In the genomic region with DNA sequence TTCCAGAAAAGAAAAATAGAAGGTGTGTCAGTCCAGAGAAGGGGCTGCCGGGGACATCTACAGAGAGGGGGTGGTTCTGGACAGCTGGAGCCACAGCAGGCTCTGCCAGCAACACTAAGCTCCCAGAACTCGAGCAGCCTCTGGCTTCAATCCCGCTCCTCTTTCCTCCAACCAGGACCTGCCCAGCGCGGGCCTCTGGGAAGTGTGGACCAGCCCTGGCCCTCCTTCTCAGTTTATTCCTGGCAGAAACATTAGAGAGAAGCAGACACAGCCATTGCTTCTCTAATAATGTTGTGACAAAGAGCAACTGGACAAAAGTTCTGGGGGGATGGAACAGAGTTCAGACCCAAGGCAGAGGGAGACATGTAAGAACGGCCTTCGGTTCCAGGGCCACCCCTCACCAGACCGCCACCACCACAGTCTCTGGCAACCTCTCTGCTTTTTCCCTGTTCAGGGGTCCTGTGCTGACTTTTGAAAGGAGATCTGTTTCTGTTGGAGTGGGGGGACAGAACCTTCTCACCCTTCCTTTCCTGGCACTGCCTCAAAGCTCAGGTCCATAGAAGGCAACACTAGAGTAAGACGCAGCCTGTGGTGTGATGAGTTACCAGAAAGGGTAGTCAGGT, we compare ENCODE assay signal across 8 mouse cellular contexts.
DNase-seq lines count a peak whose midpoint lies in the region; ATAC-seq and TF ChIP-seq lines count a peak whose summit lies in the region.

No protein-coding gene starts in this region.

- H3K36me3 ChIP-seq in embryonic facial prominence, embryonic 15.5 days: 0 out of 2 replicates have a peak, but pooled peaks cover 5% of the 10 kb centered on the region
- H3K36me3 ChIP-seq in heart, embryonic 10.5 days: peaks cover 48% of the 10 kb centered on the region
- H3K36me3 ChIP-seq in small intestine, adult 2 months (ENCODE audit: control insufficient read depth, insufficient read depth, low read length): no peaks in the 10 kb centered on the region

- H3K27me3 ChIP-seq in embryonic facial prominence, embryonic 15.5 days: no peaks in the 10 kb centered on the region
- H3K27me3 ChIP-seq in heart, embryonic 10.5 days (ENCODE audit: insufficient read depth, poor library complexity, severe bottlenecking): peaks cover 46% of the 10 kb centered on the region
- H3K27me3 ChIP-seq in small intestine, adult 2 months (ENCODE audit: control insufficient read depth, insufficient read depth, low read length): no peaks in the 10 kb centered on the region

- 59% methylated on average over 9 of the region's 9 CpGs for WGBS in embryonic facial prominence, embryonic 15.5 days
- WGBS in heart, embryonic 10.5 days: 83% methylated on average over 9 of the region's 9 CpGs
- WGBS in small intestine, adult 2 months: 74% methylated on average over 9 of the region's 9 CpGs

- H3K4me2 ChIP-seq in embryonic facial prominence, embryonic 15.5 days (replicated peaks): no peak overlapping the region

- H3K9ac ChIP-seq in embryonic facial prominence, embryonic 15.5 days: no peak overlapping the region

- TF ChIP-seq CTCF in small intestine, adult 2 months (IDR thresholded peaks at IDR 0.05; ENCODE audit: extremely low read depth, insufficient read length, insufficient replicate concordance, low read depth, low read length): no peak

- no peak for TF ChIP-seq POLR2A in small intestine, adult 2 months (IDR thresholded peaks at IDR 0.05; ENCODE audit: low read depth, low read length)

- DNase-seq in kidney, postnatal 14 days: peak; percentile 64
- DNase-seq in kidney, postnatal 25 days: no peak
- no peak for DNase-seq in heart, embryonic 10.5 days (ENCODE audit: low spot score)
- peak; percentile 53 to 73 for DNase-seq in left cerebral cortex, postnatal 14 days (ENCODE audit: low spot score in 2 of 2)
- DNase-seq in retina, embryonic 14.5 days (ENCODE audit: low spot score): no peak
- no peak for DNase-seq in thymus, postnatal 36 days

- peak; percentile 74 for ATAC-seq in embryonic facial prominence, embryonic 15.5 days (ENCODE audit: insufficient number of reproducible peaks, low FRiP score, low TSS enrichment, low read depth)

- intact Hi-C loops in left cerebral cortex, postnatal 14 days (cut with DNase I): no loop called here

- H3K4me3 ChIP-seq in embryonic facial prominence, embryonic 15.5 days (replicated peaks): no peak overlapping the region
- H3K4me3 ChIP-seq in heart, embryonic 10.5 days: no peak overlapping the region
- H3K4me3 ChIP-seq in small intestine, adult 2 months (ENCODE audit: low read depth, low read length): no peak overlapping the region

- H3K4me1 ChIP-seq in embryonic facial prominence, embryonic 15.5 days: peaks cover 39% of the 10 kb centered on the region
- H3K4me1 ChIP-seq in heart, embryonic 10.5 days: peaks cover 85% of the 10 kb centered on the region
- no peaks in the 10 kb centered on the region for H3K4me1 ChIP-seq in small intestine, adult 2 months (ENCODE audit: control insufficient read depth, insufficient read depth, insufficient read length, low read length)

- no peaks in the 10 kb centered on the region for H3K9me3 ChIP-seq in embryonic facial prominence, embryonic 15.5 days (replicated peaks)
- no peaks in the 10 kb centered on the region for H3K9me3 ChIP-seq in heart, embryonic 10.5 days

- H3K27ac ChIP-seq in embryonic facial prominence, embryonic 15.5 days (replicated peaks): peak overlapping the region; percentile 79
- H3K27ac ChIP-seq in heart, embryonic 10.5 days: peak overlapping the region; percentile 23; the same call in 1 of the 2 replicates
- peak overlapping the region; percentile 49; the same call in 1 of the 2 replicates for H3K27ac ChIP-seq in small intestine, adult 2 months (ENCODE audit: insufficient read depth, low read depth, low read length)

Comparison
In these comparisons a context has a peak if more than half of its experiments do, and no peak if none do; other contexts are left out.
1. DNase-seq: peak in kidney, postnatal 14 days (single experiment) and left cerebral cortex, postnatal 14 days (2 of 2); none in kidney, postnatal 25 days (0 of 2), heart, embryonic 10.5 days (single experiment), retina, embryonic 14.5 days (single experiment) and thymus, postnatal 36 days (0 of 2).
2. H3K27ac ChIP-seq: peak in every context shown above with its lines; median percentile 79 in embryonic facial prominence, embryonic 15.5 days; 49 in small intestine, adult 2 months; 23 in heart, embryonic 10.5 days.